Mouse (Mus musculus): ENCODE data around the gene Armc2. TPM values are rescaled to one million over a fixed set of nuclear protein-coding genes. Genes with fewer than 3 reads are reported as not detected.

Gene Armc2
- polyA plus RNA-seq, 1 experiment, result 1.2 TPM

DNA sequence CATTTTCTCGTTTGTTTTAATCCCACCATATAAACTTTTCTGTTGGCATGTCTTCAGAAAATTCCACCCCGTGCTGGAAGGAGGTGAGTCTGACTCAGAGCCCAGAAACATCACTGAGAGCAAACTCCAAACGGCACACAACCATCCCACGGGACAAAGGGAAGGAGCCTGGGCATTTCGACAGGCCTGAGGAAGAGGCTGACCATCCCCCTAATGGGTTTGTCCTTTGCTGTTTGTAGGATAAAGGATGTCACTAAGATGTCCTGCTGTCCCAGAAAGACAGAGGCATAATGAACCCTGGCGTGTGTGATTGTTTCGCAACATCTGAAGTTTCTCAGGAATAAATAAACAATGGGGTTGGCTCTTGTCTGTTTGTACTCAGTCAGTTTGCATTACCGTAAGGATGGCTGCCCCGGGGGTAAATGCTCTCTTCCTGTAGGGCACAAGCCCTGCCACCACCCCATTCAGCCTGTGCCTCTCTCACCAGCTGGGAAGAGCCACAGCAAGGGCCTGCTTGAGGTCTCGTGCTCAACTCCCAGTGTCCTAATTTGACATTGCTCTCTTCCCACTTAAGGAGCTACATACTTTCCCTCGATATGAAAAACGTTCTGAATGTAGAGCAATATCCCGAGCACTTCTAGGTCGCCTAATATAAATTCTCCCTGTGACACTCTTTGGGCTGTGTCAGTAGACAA, 26.7 kb downstream of the Armc2 start:
- H3K4me3 ChIP-seq (ENCODE audit: low read depth, low read length), result no peak overlapping the region
- H3K27ac ChIP-seq (ENCODE audit: insufficient read depth, low read length), result no peak overlapping the region
- no peaks in the 10 kb centered on the region for H3K27me3 ChIP-seq (ENCODE audit: control insufficient read depth, insufficient read depth, low read length, poor library complexity, severe bottlenecking)
- TF ChIP-seq CTCF (IDR thresholded peaks at IDR 0.05; ENCODE audit: low read depth, low read length) (no peak), POLR2A (IDR thresholded peaks at IDR 0.05; ENCODE audit: insufficient read depth, low read length) (no peak), EP300 (IDR thresholded peaks at IDR 0.05; ENCODE audit: insufficient read depth, low read depth, low read length) (no peak)
- H3K9ac ChIP-seq (ENCODE audit: low read depth, poor library complexity, severe bottlenecking), result no peak overlapping the region
- H3K4me1 ChIP-seq (ENCODE audit: control insufficient read depth, insufficient read depth, low read length), result no peaks in the 10 kb centered on the region
- no peaks in the 10 kb centered on the region for H3K9me3 ChIP-seq (replicated peaks; ENCODE audit: control insufficient read depth, insufficient read depth, low read length, poor library complexity, severe bottlenecking)
- no peaks in the 10 kb centered on the region for H3K36me3 ChIP-seq (ENCODE audit: control insufficient read depth, insufficient read depth, low read length, poor library complexity, severe bottlenecking)

DNA sequence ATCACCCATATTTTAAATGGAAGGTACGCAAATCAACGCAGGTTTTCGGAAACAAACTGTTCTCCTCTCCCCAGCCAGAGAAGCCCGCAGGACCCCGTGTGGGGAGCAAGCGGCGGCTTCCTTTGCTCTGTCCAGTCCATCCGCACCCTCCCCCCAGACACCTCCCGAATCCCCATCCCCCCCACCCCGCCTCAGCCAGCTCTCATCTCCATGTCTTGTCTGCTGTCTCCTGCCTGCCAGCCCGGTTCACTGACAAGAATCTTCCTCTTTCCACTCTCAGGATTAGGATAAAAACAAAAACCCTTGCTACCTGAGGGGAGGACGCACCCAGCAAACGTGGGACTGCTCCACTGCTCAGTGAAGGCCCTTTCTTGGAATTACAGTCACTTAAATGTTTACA, 27.3 kb downstream of the Armc2 start:
- H3K9me3 ChIP-seq (replicated peaks; ENCODE audit: control insufficient read depth, insufficient read depth, low read length, poor library complexity, severe bottlenecking), result no peaks in the 10 kb centered on the region
- no peak for TF ChIP-seq POLR2A (IDR thresholded peaks at IDR 0.05; ENCODE audit: insufficient read depth, low read length)
- TF ChIP-seq EP300 (IDR thresholded peaks at IDR 0.05; ENCODE audit: insufficient read depth, low read depth, low read length), result no peak
- no peak for TF ChIP-seq CTCF (IDR thresholded peaks at IDR 0.05; ENCODE audit: low read depth, low read length)
- no peak overlapping the region for H3K27ac ChIP-seq (ENCODE audit: insufficient read depth, low read length)
- H3K27me3 ChIP-seq (ENCODE audit: control insufficient read depth, insufficient read depth, low read length, poor library complexity, severe bottlenecking), result no peaks in the 10 kb centered on the region
- H3K36me3 ChIP-seq (ENCODE audit: control insufficient read depth, insufficient read depth, low read length, poor library complexity, severe bottlenecking), result no peaks in the 10 kb centered on the region
- H3K4me3 ChIP-seq (ENCODE audit: low read depth, low read length), result no peak overlapping the region
- no peak overlapping the region for H3K9ac ChIP-seq (ENCODE audit: low read depth, poor library complexity, severe bottlenecking)
- no peaks in the 10 kb centered on the region for H3K4me1 ChIP-seq (ENCODE audit: control insufficient read depth, insufficient read depth, low read length)

DNA sequence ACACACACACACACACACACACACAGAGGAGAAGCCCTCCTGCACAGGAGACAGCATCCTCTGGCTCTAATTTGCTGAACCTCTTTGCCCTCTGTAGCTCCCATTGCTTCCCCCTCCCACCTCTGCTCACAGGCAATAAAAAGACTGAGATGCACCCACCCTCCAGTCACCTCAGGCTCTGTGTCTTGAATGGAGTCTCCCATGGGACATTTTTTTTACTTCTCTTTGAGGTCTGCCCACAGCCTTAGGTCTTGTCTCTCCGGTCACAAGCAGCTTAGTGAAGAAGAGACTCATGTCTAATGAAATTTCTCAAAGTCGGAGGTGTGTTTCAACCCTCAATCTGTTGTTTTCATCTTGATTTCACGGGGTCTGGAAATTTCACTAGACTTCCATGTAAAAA, 29.3 kb downstream of the Armc2 start:
- no peak overlapping the region for H3K9ac ChIP-seq (ENCODE audit: low read depth, poor library complexity, severe bottlenecking)
- H3K27me3 ChIP-seq (ENCODE audit: control insufficient read depth, insufficient read depth, low read length, poor library complexity, severe bottlenecking), result no peaks in the 10 kb centered on the region
- no peaks in the 10 kb centered on the region for H3K4me1 ChIP-seq (ENCODE audit: control insufficient read depth, insufficient read depth, low read length)
- no peak for TF ChIP-seq POLR2A (IDR thresholded peaks at IDR 0.05; ENCODE audit: insufficient read depth, low read length)
- H3K27ac ChIP-seq (ENCODE audit: insufficient read depth, low read length), result no peak overlapping the region
- H3K36me3 ChIP-seq (ENCODE audit: control insufficient read depth, insufficient read depth, low read length, poor library complexity, severe bottlenecking), result no peaks in the 10 kb centered on the region
- H3K4me3 ChIP-seq (ENCODE audit: low read depth, low read length), result no peak overlapping the region
- H3K9me3 ChIP-seq (replicated peaks; ENCODE audit: control insufficient read depth, insufficient read depth, low read length, poor library complexity, severe bottlenecking), result no peaks in the 10 kb centered on the region

DNA sequence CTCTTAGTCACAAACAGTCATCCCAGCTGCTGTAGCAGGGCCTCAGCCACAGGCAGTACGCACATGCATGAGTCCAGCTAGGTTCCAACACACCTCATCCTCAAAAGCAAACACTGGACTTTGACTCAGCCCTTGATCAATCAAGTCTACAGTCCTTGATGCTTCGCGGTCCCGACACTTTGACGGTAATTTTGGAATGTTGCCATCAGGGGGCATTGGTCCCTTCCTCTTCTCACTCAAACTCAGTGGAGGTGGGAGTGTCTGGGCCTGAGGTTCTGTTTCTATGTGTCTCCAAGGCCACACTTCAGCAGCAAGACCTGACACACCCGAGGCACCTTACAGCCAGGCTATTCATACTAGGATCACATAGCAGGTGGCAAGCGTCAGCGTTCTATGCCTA, 32.1 kb downstream of the Armc2 start:
- Histone ChIP-seq H3K4me1 (ENCODE audit: control insufficient read depth, insufficient read depth, low read length) (no peaks in the 10 kb centered on the region), H3K4me3 (ENCODE audit: low read depth, low read length) (no peak overlapping the region), H3K27ac (ENCODE audit: insufficient read depth, low read length) (no peak overlapping the region), H3K36me3 (ENCODE audit: control insufficient read depth, insufficient read depth, low read length, poor library complexity, severe bottlenecking) (no peaks in the 10 kb centered on the region), H3K9ac (ENCODE audit: low read depth, poor library complexity, severe bottlenecking) (no peak overlapping the region), H3K27me3 (ENCODE audit: control insufficient read depth, insufficient read depth, low read length, poor library complexity, severe bottlenecking) (no peaks in the 10 kb centered on the region), H3K9me3 (replicated peaks; ENCODE audit: control insufficient read depth, insufficient read depth, low read length, poor library complexity, severe bottlenecking) (no peaks in the 10 kb centered on the region)
- TF ChIP-seq CTCF (IDR thresholded peaks at IDR 0.05; ENCODE audit: low read depth, low read length) (peak; percentile 13), EP300 (IDR thresholded peaks at IDR 0.05; ENCODE audit: insufficient read depth, low read depth, low read length) (no peak)

DNA sequence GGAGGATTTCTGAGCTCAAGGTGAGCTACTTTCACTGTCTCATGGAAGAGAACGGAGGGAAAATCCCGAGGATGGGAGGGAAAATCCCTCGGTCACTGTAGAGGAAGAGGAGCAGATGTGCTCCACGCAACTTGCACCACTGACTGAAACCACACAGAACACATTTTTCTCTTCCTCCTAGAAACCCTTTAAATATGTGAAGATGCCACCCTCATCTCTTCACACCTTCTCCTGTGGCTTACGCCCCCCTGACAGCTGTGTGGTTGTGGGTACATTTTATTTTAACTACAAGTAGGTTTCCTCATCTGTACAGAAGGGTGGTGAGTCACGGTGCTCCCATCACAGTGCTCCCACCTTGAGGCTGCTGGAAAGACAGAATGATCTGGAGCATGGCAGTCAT, 34.0 kb downstream of the Armc2 start:
- Histone ChIP-seq H3K4me1 (ENCODE audit: control insufficient read depth, insufficient read depth, low read length) (no peaks in the 10 kb centered on the region), H3K9me3 (replicated peaks; ENCODE audit: control insufficient read depth, insufficient read depth, low read length, poor library complexity, severe bottlenecking) (no peaks in the 10 kb centered on the region), H3K27me3 (ENCODE audit: control insufficient read depth, insufficient read depth, low read length, poor library complexity, severe bottlenecking) (no peaks in the 10 kb centered on the region), H3K36me3 (ENCODE audit: control insufficient read depth, insufficient read depth, low read length, poor library complexity, severe bottlenecking) (no peaks in the 10 kb centered on the region), H3K9ac (ENCODE audit: low read depth, poor library complexity, severe bottlenecking) (no peak overlapping the region), H3K4me3 (ENCODE audit: low read depth, low read length) (no peak overlapping the region), H3K27ac (ENCODE audit: insufficient read depth, low read length) (no peak overlapping the region)
- TF ChIP-seq CTCF (IDR thresholded peaks at IDR 0.05; ENCODE audit: low read depth, low read length), result no peak
- TF ChIP-seq POLR2A (IDR thresholded peaks at IDR 0.05; ENCODE audit: insufficient read depth, low read length), result no peak
- no peak for TF ChIP-seq EP300 (IDR thresholded peaks at IDR 0.05; ENCODE audit: insufficient read depth, low read depth, low read length)

DNA sequence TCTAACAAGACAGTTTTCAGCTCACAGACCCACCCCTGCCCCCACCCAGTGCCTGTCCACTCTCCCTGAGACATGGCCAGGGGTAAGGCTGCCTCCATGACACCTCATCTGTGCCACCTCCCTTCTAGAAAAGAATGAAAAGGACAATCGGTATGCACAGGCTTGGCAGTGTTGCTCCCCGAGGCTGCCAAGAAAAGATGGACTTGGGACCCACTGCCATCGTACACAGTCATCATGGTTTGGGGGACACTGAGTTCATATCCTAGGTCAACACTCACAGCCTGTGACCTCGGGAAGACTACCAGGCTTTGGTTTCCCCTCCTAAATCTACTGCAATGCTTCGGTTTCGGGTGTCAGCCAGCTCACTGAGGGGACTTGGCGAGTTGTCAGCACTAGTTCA, 35.4 kb downstream of the Armc2 start:
- Histone ChIP-seq H3K4me1 (ENCODE audit: control insufficient read depth, insufficient read depth, low read length) (no peaks in the 10 kb centered on the region), H3K36me3 (ENCODE audit: control insufficient read depth, insufficient read depth, low read length, poor library complexity, severe bottlenecking) (no peaks in the 10 kb centered on the region), H3K9ac (ENCODE audit: low read depth, poor library complexity, severe bottlenecking) (no peak overlapping the region), H3K4me3 (ENCODE audit: low read depth, low read length) (no peak overlapping the region), H3K9me3 (replicated peaks; ENCODE audit: control insufficient read depth, insufficient read depth, low read length, poor library complexity, severe bottlenecking) (no peaks in the 10 kb centered on the region), H3K27me3 (ENCODE audit: control insufficient read depth, insufficient read depth, low read length, poor library complexity, severe bottlenecking) (no peaks in the 10 kb centered on the region), H3K27ac (ENCODE audit: insufficient read depth, low read length) (no peak overlapping the region)
- TF ChIP-seq POLR2A (IDR thresholded peaks at IDR 0.05; ENCODE audit: insufficient read depth, low read length) (no peak), EP300 (IDR thresholded peaks at IDR 0.05; ENCODE audit: insufficient read depth, low read depth, low read length) (no peak), CTCF (IDR thresholded peaks at IDR 0.05; ENCODE audit: low read depth, low read length) (no peak)
